Mouse (Mus musculus): Measurements from ENCODE around the gene Neurl1a.

- TF ChIP-seq CTCF (IDR thresholded peaks at IDR 0.05; ENCODE audit: borderline replicate concordance, control insufficient read depth, extremely low read depth, insufficient read depth, low read length, poor library complexity), result no peak
- no peak for TF ChIP-seq POLR2A (IDR thresholded peaks at IDR 0.05; ENCODE audit: control insufficient read depth, extremely low read depth, insufficient read depth, low read length, poor library complexity)
These were observed 104.1 kb downstream of the Neurl1a start for GRCm38 (mm10) chr19:47282688-47283215.
